Mouse (Mus musculus) spleen, adult 18-20 months (tissue): ENCODE data around the gene Abcc10.

Source experiments
- DNase-seq, 2 experiments: peaks; one replicate each; pipeline ENCODE4 v3.0.0; 2022; ENCODE audit warnings: mixed read lengths in 2 of 2

The Abcc10 gene

GRCm38 (mm10) chr17:46285407-46285806 lies 42.7 kb downstream of the Abcc10 start:
- DNase-seq, result no peak

- DNase-seq, result no peak
These were observed 43.5 kb downstream of the Abcc10 start for GRCm38 (mm10) chr17:46284653-46285052.

GRCm38 (mm10) chr17:46283911-46284310 lies 44.2 kb downstream of the Abcc10 start:
- no peak for DNase-seq

- no peak for DNase-seq
These were observed 45.0 kb downstream of the Abcc10 start for GRCm38 (mm10) chr17:46283140-46283539.

GRCm38 (mm10) chr17:46282483-46283123 lies 45.5 kb downstream of the Abcc10 start, which contains the start of gene Tjap1:
Gene Tjap1 (minus strand): TSS chr17:46283026.
- peak; percentile 69 to 78 for DNase-seq

- no peak for DNase-seq
These were observed 50.0 kb downstream of the Abcc10 start for GRCm38 (mm10) chr17:46278011-46278765.

- no peak for DNase-seq
These were observed 50.6 kb downstream of the Abcc10 start for GRCm38 (mm10) chr17:46277586-46277985.

GRCm38 (mm10) chr17:46275506-46275905 lies 52.6 kb downstream of the Abcc10 start:
- DNase-seq, result no peak

GRCm38 (mm10) chr17:46275034-46275433 lies 53.1 kb downstream of the Abcc10 start:
- no peak for DNase-seq

- DNase-seq, result no peak
These were observed 53.7 kb downstream of the Abcc10 start for GRCm38 (mm10) chr17:46274465-46274864.

- no peak for DNase-seq
These were observed 54.3 kb downstream of the Abcc10 start for GRCm38 (mm10) chr17:46273803-46274236.

- no peak for DNase-seq
These were observed 55.5 kb downstream of the Abcc10 start for GRCm38 (mm10) chr17:46272675-46273074.

- DNase-seq, result no peak
These were observed 56.1 kb downstream of the Abcc10 start for GRCm38 (mm10) chr17:46272058-46272457.

- DNase-seq, result no peak
These were observed 58.2 kb downstream of the Abcc10 start for GRCm38 (mm10) chr17:46269771-46270534.

- no peak for DNase-seq
These were observed 60.0 kb downstream of the Abcc10 start for GRCm38 (mm10) chr17:46268026-46268720.

- DNase-seq, result no peak
These were observed 60.6 kb downstream of the Abcc10 start for GRCm38 (mm10) chr17:46267511-46267910.

- DNase-seq, result no peak
These were observed 61.2 kb downstream of the Abcc10 start for GRCm38 (mm10) chr17:46266986-46267385.

- DNase-seq, result peak; percentile 47 to 73
These were observed 62.1 kb downstream of the Abcc10 start for GRCm38 (mm10) chr17:46265918-46266618.

GRCm38 (mm10) chr17:46265502-46265901 lies 62.6 kb downstream of the Abcc10 start:
- DNase-seq, result no peak

- no peak for DNase-seq
These were observed 65.9 kb downstream of the Abcc10 start for GRCm38 (mm10) chr17:46262201-46262694.

- DNase-seq, result no peak
These were observed 68.5 kb downstream of the Abcc10 start for GRCm38 (mm10) chr17:46259675-46260074.
